Mouse (Mus musculus) forebrain, embryonic 15.5 days (tissue): ENCODE data around the gene Zfp605. TPM values are rescaled to one million over a fixed set of nuclear protein-coding genes. Genes with fewer than 3 reads are reported as not detected.

ENCODE experiments used
- ATAC-seq: fragments of 200-750 bp; cut with Nextera tagmentation; replicated peaks from 2 replicates; pipeline ENCODE4 v1.8.0; 2017; ENCODE audit warnings: mild to moderate bottlenecking, moderate TSS enrichment, moderate library complexity
- H3K27ac ChIP-seq: fragments of 300-500 bp; sonication (generic); replicated peaks from 2 replicates; pipeline ENCODE4 v1.5.1; 2015; ENCODE audit warnings: mild to moderate bottlenecking, inconsistent platforms
- H3K27me3 ChIP-seq: fragments of 300-500 bp; sonication (generic); 2 replicates; pipeline ENCODE4 v1.6.1; 2015; ENCODE audit warnings: inconsistent platforms
- H3K36me3 ChIP-seq: fragments of 300-500 bp; sonication (generic); 2 replicates; pipeline ENCODE4 v1.6.1; 2015; ENCODE audit warnings: mild to moderate bottlenecking, inconsistent platforms
- H3K4me1 ChIP-seq: fragments of 300-500 bp; sonication (generic); 2 replicates; pipeline ENCODE4 v1.6.1; 2015; ENCODE audit warnings: inconsistent platforms
- H3K4me2 ChIP-seq: fragments of 300-500 bp; sonication (generic); replicated peaks from 2 replicates; pipeline ENCODE4 v1.6.1; 2015; ENCODE audit warnings: mild to moderate bottlenecking, inconsistent platforms
- H3K4me3 ChIP-seq: fragments of 300-500 bp; sonication (generic); 2 replicates; pipeline ENCODE4 v1.5.1; 2015; ENCODE audit warnings: mild to moderate bottlenecking, inconsistent platforms
- H3K9ac ChIP-seq: fragments of 300-500 bp; sonication (generic); replicated peaks from 2 replicates; pipeline ENCODE4 v1.6.1; 2015; ENCODE audit warnings: mild to moderate bottlenecking, inconsistent platforms
- H3K9me3 ChIP-seq: fragments of 300-500 bp; sonication (generic); 2 replicates; pipeline ENCODE4 v1.6.1; 2016; ENCODE audit warnings: inconsistent platforms
- WGBS: fragments of 180-500 bp; shearing (Covaris S2); methylation state at CpG from one replicate; pipeline ENCODE4 v1.1.7; 2015; ENCODE audit warnings: mixed read lengths; 5-methylcytosine and 5-hydroxymethylcytosine counted together
- polyA plus RNA-seq: library from polyadenylated mRNA; unstranded; fragments of >200 nt; fragmentation: Nextera tagmentation; extraction: Ambion mirVana; gene quantifications from 2 replicates; pipeline ENCODE4 v1.2.1, GENCODE M21; 2015

Zfp605 gene
- polyA plus RNA-seq, 1 experiment from 2014 or later, result 17.3 TPM

DNA sequence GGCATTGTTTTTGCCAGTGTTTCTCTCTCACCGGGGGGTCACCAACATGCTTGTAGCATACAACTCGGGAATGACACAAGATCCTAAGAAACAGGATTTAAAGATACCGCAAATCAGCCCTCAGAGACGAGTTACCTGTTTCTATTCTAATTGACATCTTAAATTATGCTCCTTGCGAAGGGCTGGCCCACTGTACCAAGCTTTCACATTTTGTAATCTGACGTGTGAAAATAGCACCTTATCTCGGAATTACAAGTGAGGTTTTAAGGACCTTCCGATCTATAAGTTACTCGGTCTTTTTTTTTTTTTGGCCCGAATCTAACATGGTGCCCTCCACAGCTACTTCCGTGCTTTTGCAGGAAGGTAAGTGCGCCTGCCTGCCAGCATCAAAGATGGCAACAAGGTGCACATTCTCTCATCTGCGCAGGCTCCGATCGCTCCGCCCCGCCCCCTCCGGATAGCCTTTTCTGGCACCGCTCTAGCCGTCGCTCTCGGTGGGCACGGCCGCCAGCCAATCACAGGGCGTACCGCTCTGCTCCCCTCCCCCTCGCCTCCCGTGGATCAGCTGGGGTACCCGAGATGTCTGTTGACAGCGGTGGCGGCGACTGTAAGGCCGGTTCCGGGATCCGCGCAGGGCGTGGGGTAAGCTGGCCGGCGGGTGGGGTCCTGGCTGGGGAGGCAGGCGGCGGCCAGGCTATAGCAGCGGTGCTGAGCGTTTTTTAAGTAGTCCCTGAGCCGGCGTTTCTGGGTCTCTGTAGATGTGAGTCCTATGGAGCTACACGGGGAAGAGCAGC is 25.6 kb downstream of the Zfp605 start, which contains the start of gene Chfr:
TSS of gene Chfr (plus strand) at position 550 of the 794 bp plus-strand sequence.
- H3K27ac ChIP-seq, result peak within 1 kb of the TSS; percentile 77
- 4% methylated on average over 46 of the region's 46 CpGs for WGBS
- H3K4me1 ChIP-seq, result peaks cover 14% of the 10 kb centered on the region
- no peaks in the 10 kb centered on the region for H3K27me3 ChIP-seq
- peaks cover 16% of the 10 kb centered on the region for H3K36me3 ChIP-seq
- peak within 1 kb of the TSS; percentile 61 for H3K4me2 ChIP-seq
- H3K9ac ChIP-seq, result peak within 1 kb of the TSS; percentile 79
- peak; percentile 99 for ATAC-seq
- no peaks in the 10 kb centered on the region for H3K9me3 ChIP-seq
- peak within 1 kb of the TSS; percentile 77 for H3K4me3 ChIP-seq

GRCm38 (mm10) chr5:110136087-110136464 is 26.2 kb downstream of the Zfp605 start:
- Histone ChIP-seq H3K9ac (peak overlapping the region; percentile 79), H3K4me1 (peaks cover 14% of the 10 kb centered on the region), H3K4me2 (peak overlapping the region; percentile 61), H3K36me3 (peaks cover 16% of the 10 kb centered on the region; the same call in 1 of the 2 replicates), H3K4me3 (peak overlapping the region; percentile 77), H3K27me3 (no peaks in the 10 kb centered on the region), H3K27ac (peak overlapping the region; percentile 77), H3K9me3 (no peaks in the 10 kb centered on the region)
- WGBS, result 6% methylated on average over 18 of the region's 18 CpGs
- peak; percentile 59 for ATAC-seq

DNA sequence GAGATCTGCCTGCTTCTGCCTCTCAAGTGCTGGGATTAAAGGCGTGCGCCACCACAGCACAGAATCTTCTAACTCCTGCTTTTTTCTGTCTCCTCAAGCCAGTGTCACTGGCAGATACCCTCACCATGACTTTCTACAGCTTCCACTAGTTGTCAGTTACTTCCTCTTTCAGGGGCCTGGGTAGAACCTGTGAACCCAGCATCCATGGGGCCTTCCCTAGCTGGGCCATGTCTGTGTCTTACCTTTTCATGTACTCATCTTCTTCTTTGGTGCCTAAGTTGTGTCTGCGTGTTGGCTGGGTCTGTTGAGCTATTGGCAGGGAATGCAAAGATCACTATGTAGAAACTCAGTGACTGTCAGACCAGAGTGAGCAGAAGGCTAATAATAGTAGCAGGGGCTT is 27.9 kb downstream of the Zfp605 start:
- ATAC-seq, result no peak
- Histone ChIP-seq H3K4me3 (no peak overlapping the region), H3K36me3 (peaks cover 25% of the 10 kb centered on the region), H3K27ac (no peak overlapping the region), H3K27me3 (no peaks in the 10 kb centered on the region), H3K9me3 (no peaks in the 10 kb centered on the region), H3K4me1 (peaks cover 14% of the 10 kb centered on the region), H3K4me2 (no peak overlapping the region), H3K9ac (no peak overlapping the region)
- 98% methylated on average over 3 of the region's 3 CpGs for WGBS

DNA sequence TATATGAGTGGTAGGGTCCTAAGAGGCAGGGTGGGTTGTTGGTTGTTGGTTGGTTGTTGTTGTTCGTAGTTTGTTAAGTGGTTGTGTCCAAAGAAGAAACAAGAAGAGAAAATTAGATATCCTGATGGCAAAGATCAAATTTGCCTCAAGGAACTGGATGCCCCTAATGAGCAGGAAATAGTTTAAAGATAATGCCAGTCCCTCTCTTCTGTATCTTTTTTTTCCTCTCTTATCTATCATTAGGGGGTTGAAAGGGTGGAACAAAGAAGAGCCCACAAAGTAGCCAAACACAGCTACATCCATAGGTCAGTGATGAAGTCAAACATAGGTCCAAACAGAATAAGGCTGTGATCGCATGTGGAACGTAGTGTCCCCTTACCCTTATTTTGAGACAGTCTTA is 29.4 kb downstream of the Zfp605 start:
- WGBS, result 98% methylated on average over 3 of the region's 3 CpGs
- Histone ChIP-seq H3K9ac (no peak overlapping the region), H3K27ac (no peak overlapping the region), H3K9me3 (no peaks in the 10 kb centered on the region), H3K4me3 (no peak overlapping the region), H3K27me3 (no peaks in the 10 kb centered on the region), H3K4me2 (no peak overlapping the region), H3K36me3 (peaks cover 37% of the 10 kb centered on the region), H3K4me1 (peaks cover 14% of the 10 kb centered on the region)
- ATAC-seq, result no peak

DNA sequence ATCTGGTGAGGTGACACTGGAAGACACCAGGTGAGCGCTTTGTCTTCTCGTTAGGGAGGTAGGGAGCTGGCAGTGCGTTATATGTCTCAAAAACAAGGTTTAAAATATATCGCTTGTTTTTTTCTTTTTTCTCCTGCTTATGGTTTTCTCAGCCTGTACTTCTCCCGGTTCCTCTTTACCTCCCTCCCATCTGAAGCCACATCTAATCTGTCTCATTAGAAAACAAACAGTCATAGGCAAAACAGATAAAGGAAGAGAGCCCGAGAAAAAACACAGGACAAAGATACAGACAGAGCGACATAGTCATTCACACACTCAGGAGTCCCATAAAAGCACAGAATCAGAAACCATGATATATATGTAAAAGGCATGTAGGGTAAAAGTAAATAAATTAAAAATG is 30.5 kb downstream of the Zfp605 start:
- no peak for ATAC-seq
- no peak overlapping the region for H3K4me3 ChIP-seq
- 95% methylated on average over 7 of the region's 7 CpGs for WGBS

GRCm38 (mm10) chr5:110142309-110142708 is 32.4 kb downstream of the Zfp605 start:
- no peak overlapping the region for H3K4me3 ChIP-seq
- 94% methylated on average over 2 of the region's 2 CpGs for WGBS
- H3K4me1 ChIP-seq, result no peaks in the 10 kb centered on the region
- no peak for ATAC-seq
- no peaks in the 10 kb centered on the region for H3K9me3 ChIP-seq
- H3K36me3 ChIP-seq, result peaks cover 62% of the 10 kb centered on the region
- no peak overlapping the region for H3K27ac ChIP-seq
- H3K27me3 ChIP-seq, result no peaks in the 10 kb centered on the region
- H3K4me2 ChIP-seq, result no peak overlapping the region
- no peak overlapping the region for H3K9ac ChIP-seq

More for the DNA sequence above, 30.5 kb downstream of the Zfp605 start:
- H3K27ac ChIP-seq, result no peak overlapping the region
- peaks cover 12% of the 10 kb centered on the region for H3K4me1 ChIP-seq
- no peaks in the 10 kb centered on the region for H3K27me3 ChIP-seq
- no peak overlapping the region for H3K4me2 ChIP-seq
- H3K36me3 ChIP-seq, result peaks cover 45% of the 10 kb centered on the region
- no peaks in the 10 kb centered on the region for H3K9me3 ChIP-seq
- no peak overlapping the region for H3K9ac ChIP-seq

DNA sequence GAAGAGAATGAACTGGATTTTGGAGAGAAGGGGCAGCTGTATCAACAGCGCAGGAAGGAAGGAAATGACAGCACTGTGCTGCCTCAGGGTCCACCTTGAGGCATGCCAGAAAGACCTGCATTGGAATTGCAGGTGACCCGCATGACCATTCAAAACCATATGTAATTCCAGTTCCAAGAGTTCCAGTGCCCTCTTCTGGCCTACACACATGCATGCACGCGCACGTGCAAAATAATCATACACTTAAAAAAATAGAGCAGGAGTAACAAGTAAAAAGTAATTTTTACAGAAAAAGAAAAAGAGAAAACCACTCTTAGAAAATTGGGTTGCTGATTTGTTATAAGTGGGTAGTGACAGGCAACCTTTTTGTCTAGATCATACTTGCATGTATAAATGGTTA is 33.1 kb downstream of the Zfp605 start:
- no peak overlapping the region for H3K4me3 ChIP-seq
- H3K9me3 ChIP-seq, result no peaks in the 10 kb centered on the region
- WGBS, result 93% methylated on average over 5 of the region's 5 CpGs
- H3K27me3 ChIP-seq, result no peaks in the 10 kb centered on the region
- no peak overlapping the region for H3K9ac ChIP-seq
- peaks cover 68% of the 10 kb centered on the region for H3K36me3 ChIP-seq
- ATAC-seq, result no peak
- H3K4me1 ChIP-seq, result no peaks in the 10 kb centered on the region
- no peak overlapping the region for H3K4me2 ChIP-seq
- no peak overlapping the region for H3K27ac ChIP-seq

DNA sequence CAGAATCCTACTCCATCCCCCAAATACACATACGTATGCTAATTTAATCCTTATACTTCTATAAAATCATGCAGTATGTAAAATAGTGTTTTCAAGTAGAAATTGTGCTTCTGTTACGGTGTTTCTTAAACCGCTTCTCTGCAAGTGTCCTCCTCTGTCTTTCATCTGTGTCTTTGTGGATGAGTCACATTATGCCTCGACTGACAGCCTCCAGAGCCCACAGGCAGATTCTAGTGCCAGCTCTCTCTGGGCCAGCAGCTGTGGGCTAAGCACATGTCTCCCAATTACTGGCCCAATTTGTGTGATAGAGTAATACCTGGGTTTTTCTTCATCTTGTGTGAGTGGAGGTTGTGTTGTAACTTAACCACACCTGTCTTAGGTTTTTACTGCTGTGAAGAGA is 59.5 kb downstream of the Zfp605 start:
- H3K9ac ChIP-seq, result no peak overlapping the region
- no peak overlapping the region for H3K27ac ChIP-seq
- 99% methylated on average over 4 of the region's 4 CpGs for WGBS
- no peak overlapping the region for H3K4me2 ChIP-seq
- no peak for ATAC-seq
- peaks cover 68% of the 10 kb centered on the region for H3K36me3 ChIP-seq
- H3K27me3 ChIP-seq, result no peaks in the 10 kb centered on the region
- H3K4me3 ChIP-seq, result no peak overlapping the region
- H3K4me1 ChIP-seq, result no peaks in the 10 kb centered on the region
- no peaks in the 10 kb centered on the region for H3K9me3 ChIP-seq

- Histone ChIP-seq H3K27me3 (no peaks in the 10 kb centered on the region), H3K9ac (peak within 1 kb of the TSS; percentile 87), H3K9me3 (no peaks in the 10 kb centered on the region), H3K4me2 (peak within 1 kb of the TSS; percentile 73), H3K4me1 (peaks cover 23% of the 10 kb centered on the region), H3K27ac (peak within 1 kb of the TSS; percentile 70), H3K36me3 (peaks cover 7% of the 10 kb centered on the region), H3K4me3 (peak within 1 kb of the TSS; percentile 95)
- under 1% methylated on average over 41 of the region's 41 CpGs for WGBS
- peak; percentile 99 for ATAC-seq
Observed at GRCm38 (mm10) chr5:110176362-110177020, 66.6 kb downstream of the Zfp605 start, which contains the start of gene Golga3. Gene Golga3 (plus strand): TSS chr5:110176701.

GRCm38 (mm10) chr5:110177021-110177420 is 67.1 kb downstream of the Zfp605 start:
- Histone ChIP-seq H3K9ac (peak overlapping the region; percentile 87), H3K27ac (peak overlapping the region; percentile 70), H3K4me3 (peak overlapping the region; percentile 95), H3K4me1 (peaks cover 23% of the 10 kb centered on the region), H3K9me3 (no peaks in the 10 kb centered on the region), H3K36me3 (peaks cover 5% of the 10 kb centered on the region; the same call in 1 of the 2 replicates), H3K27me3 (no peaks in the 10 kb centered on the region), H3K4me2 (peak overlapping the region; percentile 73)
- WGBS, result 3% methylated on average over 19 of the region's 19 CpGs
- ATAC-seq, result peak; percentile 11; the same call in 1 of the 2 replicates

DNA sequence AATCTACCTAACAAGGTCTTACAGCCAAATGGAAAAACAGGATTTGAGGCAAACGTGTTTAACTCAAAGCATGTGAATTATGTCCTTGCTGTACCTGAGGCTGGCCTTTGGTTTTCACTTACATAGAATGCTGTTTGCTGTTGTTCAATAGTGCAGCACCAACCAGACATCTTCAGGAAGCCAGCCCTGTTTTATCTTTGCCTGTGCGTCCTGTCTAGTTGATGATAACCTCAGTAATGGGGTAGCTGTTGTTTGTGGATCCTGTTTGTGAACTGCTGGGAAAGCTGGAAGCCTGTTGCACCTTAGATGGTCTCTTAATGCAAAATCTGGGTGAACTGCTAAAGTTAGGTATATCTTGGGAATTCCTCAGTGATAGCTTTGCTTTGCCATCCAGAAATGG is 68.7 kb downstream of the Zfp605 start:
- ATAC-seq, result no peak
- Histone ChIP-seq H3K9ac (no peak overlapping the region; the same call in 1 of the 2 replicates), H3K9me3 (no peaks in the 10 kb centered on the region), H3K4me3 (no peak overlapping the region), H3K36me3 (peaks cover 6% of the 10 kb centered on the region; the same call in 1 of the 2 replicates), H3K27ac (no peak overlapping the region), H3K4me2 (no peak overlapping the region), H3K4me1 (peaks cover 23% of the 10 kb centered on the region), H3K27me3 (no peaks in the 10 kb centered on the region)
- WGBS, result 92% methylated on average over 2 of the region's 2 CpGs
